21 mouse cellular contexts compared by ENCODE assay signal in the genomic region with DNA sequence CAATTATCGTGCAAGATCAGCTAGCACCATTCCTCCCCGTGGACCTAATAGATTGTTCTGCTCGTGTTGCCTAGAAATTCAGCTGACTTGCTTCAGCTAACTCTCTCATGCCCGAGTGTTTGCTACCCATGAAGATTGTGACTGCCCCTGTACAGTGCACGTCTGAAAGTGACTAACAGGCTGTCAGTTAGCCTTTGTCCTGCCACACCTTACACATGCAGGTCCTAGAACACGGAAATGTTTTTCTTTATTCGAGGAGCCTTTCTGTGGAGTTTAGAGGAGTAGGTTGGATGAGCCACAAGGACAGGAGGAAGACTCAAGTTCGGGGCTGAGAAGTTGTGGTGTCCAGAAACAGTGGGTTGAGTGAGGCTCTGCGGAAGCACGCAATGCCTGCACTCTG.
"Had no signal": no experiment of that assay in that cellular context is flagged by ENCODE, and none has a peak within 500 bp of the region (broad histone marks: within the 10 kb centered on the region; RNA-seq: fewer than 3 reads in every experiment).

No protein-coding gene starts in this region.

- H3K27me3 ChIP-seq: heart, embryonic 12.5 days; hindbrain, embryonic 12.5 days; limb, embryonic 13.5 days; limb, embryonic 15.5 days; liver, embryonic 12.5 days had no signal

- ATAC-seq: forebrain, embryonic 16.5 days; hindbrain, embryonic 16.5 days; liver, embryonic 12.5 days had no signal

- DNase-seq: gastrocnemius, postnatal 25 days; heart, adult 18-20 months; heart, postnatal 10 days; heart, postnatal 4 days; kidney, adult 2 months; kidney, postnatal 10 days; kidney, postnatal 25 days; kidney, postnatal 4 days; layer of hippocampus, adult 9-11 months; layer of hippocampus, postnatal 36 days; left cerebral cortex, postnatal 4 days had no signal

- H3K9ac ChIP-seq: heart, embryonic 12.5 days; hindbrain, embryonic 12.5 days; hindbrain, embryonic 14.5 days; limb, embryonic 13.5 days; limb, embryonic 15.5 days; liver, embryonic 12.5 days had no signal

- H3K4me3 ChIP-seq: heart, embryonic 10.5 days; heart, embryonic 12.5 days; hindbrain, embryonic 10.5 days; hindbrain, embryonic 12.5 days; limb, embryonic 13.5 days; limb, embryonic 15.5 days; liver, embryonic 12.5 days had no signal

- H3K4me1 ChIP-seq: heart, embryonic 10.5 days; hindbrain, embryonic 10.5 days; hindbrain, embryonic 12.5 days; limb, embryonic 13.5 days; limb, embryonic 15.5 days had no signal

- H3K9me3 ChIP-seq: heart, embryonic 10.5 days; heart, embryonic 12.5 days; hindbrain, embryonic 10.5 days; hindbrain, embryonic 12.5 days; limb, embryonic 13.5 days; limb, embryonic 15.5 days; liver, embryonic 12.5 days had no signal

- H3K27ac ChIP-seq: heart, embryonic 10.5 days; hindbrain, embryonic 10.5 days; hindbrain, embryonic 12.5 days; hindbrain, embryonic 14.5 days; limb, embryonic 13.5 days; limb, embryonic 15.5 days; liver, embryonic 12.5 days had no signal

- H3K4me2 ChIP-seq: heart, embryonic 12.5 days; hindbrain, embryonic 12.5 days; hindbrain, embryonic 14.5 days; limb, embryonic 13.5 days; limb, embryonic 15.5 days; liver, embryonic 12.5 days had no signal
